Mouse (Mus musculus): ENCODE data around the gene Olfr279. TPM values are rescaled to one million over a fixed set of nuclear protein-coding genes. Genes with fewer than 3 reads are reported as not detected.

Gene Olfr279
- not detected in 2 replicates for polyA plus RNA-seq (2015; fragmentation: Nextera tagmentation; extraction: Ambion mirVana)

- H3K9me3 ChIP-seq (replicated peaks): no peaks in the 10 kb centered on the region
- no peaks in the 10 kb centered on the region for H3K27me3 ChIP-seq
- H3K4me2 ChIP-seq: no peak within 1 kb of the TSS
- H3K9ac ChIP-seq: no peak within 1 kb of the TSS
- ATAC-seq: no peak
- no peak within 1 kb of the TSS for H3K27ac ChIP-seq
- 71% methylated on average over 4 of the region's 4 CpGs for WGBS
- H3K4me3 ChIP-seq: no peak within 1 kb of the TSS
- H3K36me3 ChIP-seq (ENCODE audit: poor library complexity, severe bottlenecking): no peaks in the 10 kb centered on the region
- H3K4me1 ChIP-seq: no peaks in the 10 kb centered on the region
Observed at GRCm38 (mm10) chr15:98492102-98492501, at the start of gene Olfr279. Gene Olfr279 (plus strand): TSS chr15:98492402.

DNA sequence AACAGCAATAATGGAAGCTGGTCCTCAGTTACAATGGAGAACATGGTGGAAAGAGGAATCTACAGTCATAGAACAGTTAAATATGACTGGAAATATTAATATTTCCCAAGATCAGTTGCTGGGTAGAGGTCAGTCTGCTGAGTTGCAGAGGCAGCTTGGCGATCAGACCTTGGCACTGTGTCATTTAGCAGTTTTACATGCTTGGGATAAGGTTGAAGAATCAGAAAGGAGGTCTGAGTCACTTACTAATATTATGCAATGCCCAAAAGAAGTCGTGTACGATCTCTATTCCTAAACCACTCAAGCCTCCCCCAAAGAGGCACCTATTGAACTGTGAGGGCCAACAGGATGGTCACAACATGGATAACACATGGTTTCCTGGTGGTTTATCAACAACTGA lies 47.6 kb upstream of the Olfr279 start:
- WGBS: 82% methylated on average over 3 of the region's 3 CpGs

GRCm38 (mm10) chr15:98448521-98448920 lies 43.7 kb upstream of the Olfr279 start:
- Histone ChIP-seq H3K4me3 (no peak overlapping the region), H3K9ac (no peak overlapping the region), H3K27ac (no peak overlapping the region), H3K4me1 (no peaks in the 10 kb centered on the region), H3K4me2 (no peak overlapping the region), H3K36me3 (ENCODE audit: poor library complexity, severe bottlenecking) (no peaks in the 10 kb centered on the region), H3K27me3 (no peaks in the 10 kb centered on the region), H3K9me3 (replicated peaks) (no peaks in the 10 kb centered on the region)
- 55% methylated on average over 4 of the region's 4 CpGs for WGBS
- no peak for ATAC-seq

More for the DNA sequence above, 47.6 kb upstream of the Olfr279 start:
- Histone ChIP-seq H3K4me3 (no peak overlapping the region), H3K4me1 (no peaks in the 10 kb centered on the region), H3K36me3 (ENCODE audit: poor library complexity, severe bottlenecking) (no peaks in the 10 kb centered on the region), H3K9me3 (replicated peaks) (no peaks in the 10 kb centered on the region), H3K4me2 (no peak overlapping the region), H3K27me3 (no peaks in the 10 kb centered on the region), H3K9ac (no peak overlapping the region), H3K27ac (no peak overlapping the region)
- ATAC-seq: no peak

- no peaks in the 10 kb centered on the region for H3K4me1 ChIP-seq
- no peak within 1 kb of the TSS for H3K4me2 ChIP-seq
- H3K9me3 ChIP-seq (replicated peaks): no peaks in the 10 kb centered on the region
- no peaks in the 10 kb centered on the region for H3K27me3 ChIP-seq
- no peak within 1 kb of the TSS for H3K4me3 ChIP-seq
- WGBS: 94% methylated on average over 7 of the region's 7 CpGs
- no peak for ATAC-seq
- no peak within 1 kb of the TSS for H3K9ac ChIP-seq
- no peaks in the 10 kb centered on the region for H3K36me3 ChIP-seq (ENCODE audit: poor library complexity, severe bottlenecking)
- no peak within 1 kb of the TSS for H3K27ac ChIP-seq
Observed at GRCm38 (mm10) chr15:98452288-98452687, 39.9 kb upstream of the Olfr279 start, which contains the start of gene Olfr281. Gene Olfr281 (plus strand): TSS chr15:98452588.

GRCm38 (mm10) chr15:98469596-98469995 lies 22.6 kb upstream of the Olfr279 start, which contains the start of gene OR5BS1P:
Gene OR5BS1P (plus strand): TSS chr15:98469896.
- no peaks in the 10 kb centered on the region for H3K4me1 ChIP-seq
- H3K4me3 ChIP-seq: no peak within 1 kb of the TSS
- no peaks in the 10 kb centered on the region for H3K9me3 ChIP-seq (replicated peaks)
- no peak within 1 kb of the TSS for H3K4me2 ChIP-seq
- no peak within 1 kb of the TSS for H3K27ac ChIP-seq
- H3K9ac ChIP-seq: no peak within 1 kb of the TSS
- no peaks in the 10 kb centered on the region for H3K27me3 ChIP-seq
- ATAC-seq: no peak
- 88% methylated on average over 4 of the region's 4 CpGs for WGBS
- no peaks in the 10 kb centered on the region for H3K36me3 ChIP-seq (ENCODE audit: poor library complexity, severe bottlenecking)

GRCm38 (mm10) chr15:98471539-98471938 lies 20.7 kb upstream of the Olfr279 start:
- Histone ChIP-seq H3K4me2 (no peak overlapping the region), H3K4me1 (no peaks in the 10 kb centered on the region; the same call in 1 of the 2 replicates), H3K4me3 (no peak overlapping the region), H3K27ac (no peak overlapping the region), H3K36me3 (ENCODE audit: poor library complexity, severe bottlenecking) (no peaks in the 10 kb centered on the region), H3K27me3 (no peaks in the 10 kb centered on the region), H3K9me3 (replicated peaks) (no peaks in the 10 kb centered on the region), H3K9ac (no peak overlapping the region)
- WGBS: 94% methylated on average over 13 of the region's 13 CpGs
- no peak for ATAC-seq

GRCm38 (mm10) chr15:98474958-98475357 lies 17.2 kb upstream of the Olfr279 start:
- 78% methylated on average over 10 of the region's 10 CpGs for WGBS
- Histone ChIP-seq H3K9ac (no peak overlapping the region), H3K36me3 (ENCODE audit: poor library complexity, severe bottlenecking) (no peaks in the 10 kb centered on the region), H3K27ac (no peak overlapping the region), H3K27me3 (no peaks in the 10 kb centered on the region), H3K4me2 (no peak overlapping the region), H3K4me1 (no peaks in the 10 kb centered on the region; the same call in 1 of the 2 replicates), H3K9me3 (replicated peaks) (no peaks in the 10 kb centered on the region), H3K4me3 (no peak overlapping the region)
- no peak for ATAC-seq

- H3K27ac ChIP-seq: no peak overlapping the region
- no peak overlapping the region for H3K4me3 ChIP-seq
- WGBS: 58% methylated on average over 10 of the region's 10 CpGs
- no peaks in the 10 kb centered on the region for H3K36me3 ChIP-seq (ENCODE audit: poor library complexity, severe bottlenecking)
- no peak for ATAC-seq
- no peak overlapping the region for H3K4me2 ChIP-seq
- H3K4me1 ChIP-seq: no peaks in the 10 kb centered on the region; the same call in 1 of the 2 replicates
- H3K9ac ChIP-seq: no peak overlapping the region
- no peaks in the 10 kb centered on the region for H3K27me3 ChIP-seq
- H3K9me3 ChIP-seq (replicated peaks): no peaks in the 10 kb centered on the region
Observed at GRCm38 (mm10) chr15:98475382-98475781, 16.8 kb upstream of the Olfr279 start.

- no peak overlapping the region for H3K4me3 ChIP-seq
- ATAC-seq: no peak
- WGBS: 78% methylated on average over 5 of the region's 5 CpGs
- no peaks in the 10 kb centered on the region for H3K27me3 ChIP-seq
- H3K4me2 ChIP-seq: no peak overlapping the region
- H3K9me3 ChIP-seq (replicated peaks): no peaks in the 10 kb centered on the region
- no peak overlapping the region for H3K27ac ChIP-seq
- no peak overlapping the region for H3K9ac ChIP-seq
- H3K4me1 ChIP-seq: no peaks in the 10 kb centered on the region; the same call in 1 of the 2 replicates
- H3K36me3 ChIP-seq (ENCODE audit: poor library complexity, severe bottlenecking): no peaks in the 10 kb centered on the region
Observed at GRCm38 (mm10) chr15:98476281-98476680, 15.9 kb upstream of the Olfr279 start.

- H3K9me3 ChIP-seq (replicated peaks): no peaks in the 10 kb centered on the region
- H3K4me3 ChIP-seq: no peak overlapping the region
- H3K36me3 ChIP-seq (ENCODE audit: poor library complexity, severe bottlenecking): no peaks in the 10 kb centered on the region
- H3K27ac ChIP-seq: no peak overlapping the region
- H3K4me1 ChIP-seq: no peaks in the 10 kb centered on the region; the same call in 1 of the 2 replicates
- no peak overlapping the region for H3K9ac ChIP-seq
- ATAC-seq: no peak
- no peak overlapping the region for H3K4me2 ChIP-seq
- WGBS: 69% methylated on average over 7 of the region's 7 CpGs
- no peaks in the 10 kb centered on the region for H3K27me3 ChIP-seq
Observed at GRCm38 (mm10) chr15:98479568-98480102, 12.6 kb upstream of the Olfr279 start.

- H3K9ac ChIP-seq: no peak within 1 kb of the TSS
- H3K4me1 ChIP-seq: no peaks in the 10 kb centered on the region
- H3K4me2 ChIP-seq: no peak within 1 kb of the TSS
- H3K9me3 ChIP-seq (replicated peaks): no peaks in the 10 kb centered on the region
- H3K27ac ChIP-seq: no peak within 1 kb of the TSS
- no peak for ATAC-seq
- H3K4me3 ChIP-seq: no peak within 1 kb of the TSS
- WGBS: 64% methylated on average over 3 of the region's 3 CpGs
- H3K36me3 ChIP-seq (ENCODE audit: poor library complexity, severe bottlenecking): no peaks in the 10 kb centered on the region
- no peaks in the 10 kb centered on the region for H3K27me3 ChIP-seq
Observed at GRCm38 (mm10) chr15:98482701-98483100, 9.5 kb upstream of the Olfr279 start, which contains the start of gene Lalba. Gene Lalba (minus strand): TSS chr15:98482721.

DNA sequence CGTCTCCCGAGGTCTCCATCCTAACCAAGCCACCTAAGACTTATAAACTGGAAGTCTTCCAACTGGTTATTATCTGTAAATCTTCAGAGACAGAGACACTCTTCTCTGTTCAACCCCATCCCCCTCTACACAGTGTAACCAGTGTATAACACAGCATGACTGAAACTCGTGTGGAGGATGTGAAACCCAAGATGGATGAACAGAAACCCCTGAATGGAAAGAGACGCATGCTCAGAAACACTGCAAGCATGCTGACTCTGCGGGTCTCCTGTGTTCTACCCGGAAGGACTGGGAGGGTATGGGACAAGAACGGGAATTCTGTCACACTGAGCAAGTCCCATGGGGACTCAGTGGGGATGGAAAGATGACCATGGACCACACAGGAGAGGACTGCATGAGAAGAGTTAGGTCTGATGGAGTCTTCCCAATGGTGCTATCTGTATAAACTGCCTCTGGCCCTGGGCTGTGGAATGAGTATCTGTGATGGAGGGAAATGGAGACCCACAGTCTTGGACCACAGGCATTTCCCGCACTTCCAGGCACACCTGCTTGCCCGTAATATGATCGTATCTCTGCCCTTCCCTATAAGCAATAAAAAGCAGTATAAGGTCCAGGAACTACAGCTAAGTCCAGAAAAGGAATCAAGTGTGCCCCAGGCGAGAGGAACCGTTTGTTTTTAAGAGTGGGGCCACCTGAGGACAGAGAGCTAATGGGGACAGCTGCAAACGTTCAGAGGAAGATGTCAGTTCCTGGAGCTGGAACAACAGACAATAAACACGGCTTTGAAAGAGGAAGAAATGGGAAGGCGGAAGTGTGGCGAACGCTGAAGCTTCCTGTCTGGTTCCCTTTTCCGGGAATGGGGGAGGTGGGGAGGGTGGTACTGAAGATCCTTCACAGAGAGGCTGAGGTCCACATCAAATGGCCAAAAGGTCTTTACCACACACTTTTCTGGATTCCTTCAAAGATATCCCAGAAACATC lies 8.0 kb upstream of the Olfr279 start:
- Histone ChIP-seq H3K4me2 (no peak overlapping the region), H3K9me3 (replicated peaks) (no peaks in the 10 kb centered on the region), H3K27ac (no peak overlapping the region), H3K36me3 (ENCODE audit: poor library complexity, severe bottlenecking) (no peaks in the 10 kb centered on the region), H3K4me1 (no peaks in the 10 kb centered on the region), H3K27me3 (no peaks in the 10 kb centered on the region), H3K4me3 (no peak overlapping the region), H3K9ac (no peak overlapping the region)
- 82% methylated on average over 18 of the region's 18 CpGs for WGBS
- ATAC-seq: no peak
